Mouse (Mus musculus): Measurements from ENCODE around the gene Tbc1d10a. TPM values are rescaled to one million over a fixed set of nuclear protein-coding genes. Genes with fewer than 3 reads are reported as not detected.
A peak's percentile ranks its signal among the peaks of the same experiment; 100 is the strongest.

The Tbc1d10a gene
- total RNA-seq, 2 experiments from 2014 or later = 30.5 to 30.7 TPM

- no peak for DNase-seq (ENCODE audit: low spot score in 2 of 2)
Measured at GRCm38 (mm10) chr11:4235665-4236545, 49.3 kb downstream of the Tbc1d10a start, which contains the start of gene Osm. Osm (plus strand) TSS chr11:4236420.

- DNase-seq (ENCODE audit: low spot score in 2 of 2) = no peak
Measured at GRCm38 (mm10) chr11:4236546-4237067, 50.0 kb downstream of the Tbc1d10a start.

DNA sequence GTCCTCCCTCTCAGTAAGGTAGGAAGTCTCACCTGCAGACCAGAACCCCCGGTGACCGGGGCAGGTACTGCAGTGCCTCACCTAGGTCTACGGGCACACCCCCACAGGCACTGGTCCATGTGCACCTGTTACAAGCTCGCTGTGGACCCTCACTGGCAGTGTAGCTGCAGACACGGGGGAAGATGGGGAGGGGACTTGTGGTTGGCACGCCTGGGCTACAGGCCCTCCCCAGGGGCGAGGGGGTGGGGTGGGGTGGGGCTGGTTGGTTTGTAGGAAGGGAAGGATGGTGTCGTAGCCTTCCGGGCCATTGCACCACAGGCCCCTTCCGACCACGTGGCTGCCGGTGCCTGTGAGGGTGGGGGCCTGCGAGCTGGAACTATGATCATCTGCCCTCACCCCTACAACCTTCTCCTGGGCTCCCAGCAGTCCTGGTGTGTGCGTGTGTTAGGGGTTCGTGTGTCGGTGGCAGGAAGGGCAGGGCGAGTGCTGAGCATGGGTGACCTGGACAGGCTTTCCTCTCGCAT lies 50.9 kb downstream of the Tbc1d10a start:
- DNase-seq (ENCODE audit: low spot score in 2 of 2) = no peak

DNA sequence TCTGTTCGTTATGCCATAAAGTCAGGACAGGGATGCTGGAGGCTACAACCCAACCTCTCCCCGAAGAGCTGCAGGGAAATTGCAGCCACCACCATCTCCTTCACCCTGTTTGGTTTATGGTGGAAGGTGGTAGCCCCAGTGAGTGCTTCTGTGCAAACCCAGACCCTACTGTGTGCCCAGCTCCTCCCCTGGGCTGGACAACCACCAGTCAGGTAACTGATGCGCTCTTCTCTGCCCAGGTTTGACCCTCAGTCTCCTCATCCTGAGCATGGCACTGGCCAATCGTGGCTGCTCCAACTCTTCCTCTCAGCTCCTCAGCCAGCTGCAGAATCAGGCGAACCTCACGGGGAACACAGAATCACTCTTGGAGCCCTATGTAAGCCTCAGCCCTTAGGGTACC lies 51.6 kb downstream of the Tbc1d10a start:
- no peak for DNase-seq (ENCODE audit: low spot score in 2 of 2)

- no peak for DNase-seq (ENCODE audit: low spot score in 2 of 2)
Measured at GRCm38 (mm10) chr11:4239691-4240090, 53.1 kb downstream of the Tbc1d10a start.

GRCm38 (mm10) chr11:4240151-4240550 lies 53.6 kb downstream of the Tbc1d10a start:
- no peak for DNase-seq (ENCODE audit: low spot score in 2 of 2)

GRCm38 (mm10) chr11:4241180-4241579 lies 54.6 kb downstream of the Tbc1d10a start:
- DNase-seq (ENCODE audit: low spot score in 2 of 2) = no peak

GRCm38 (mm10) chr11:4246126-4246525 lies 59.5 kb downstream of the Tbc1d10a start:
- no peak for DNase-seq (ENCODE audit: low spot score in 2 of 2)

- DNase-seq (ENCODE audit: low spot score in 2 of 2) = no peak
Measured at GRCm38 (mm10) chr11:4246623-4247022, 60.0 kb downstream of the Tbc1d10a start.

DNA sequence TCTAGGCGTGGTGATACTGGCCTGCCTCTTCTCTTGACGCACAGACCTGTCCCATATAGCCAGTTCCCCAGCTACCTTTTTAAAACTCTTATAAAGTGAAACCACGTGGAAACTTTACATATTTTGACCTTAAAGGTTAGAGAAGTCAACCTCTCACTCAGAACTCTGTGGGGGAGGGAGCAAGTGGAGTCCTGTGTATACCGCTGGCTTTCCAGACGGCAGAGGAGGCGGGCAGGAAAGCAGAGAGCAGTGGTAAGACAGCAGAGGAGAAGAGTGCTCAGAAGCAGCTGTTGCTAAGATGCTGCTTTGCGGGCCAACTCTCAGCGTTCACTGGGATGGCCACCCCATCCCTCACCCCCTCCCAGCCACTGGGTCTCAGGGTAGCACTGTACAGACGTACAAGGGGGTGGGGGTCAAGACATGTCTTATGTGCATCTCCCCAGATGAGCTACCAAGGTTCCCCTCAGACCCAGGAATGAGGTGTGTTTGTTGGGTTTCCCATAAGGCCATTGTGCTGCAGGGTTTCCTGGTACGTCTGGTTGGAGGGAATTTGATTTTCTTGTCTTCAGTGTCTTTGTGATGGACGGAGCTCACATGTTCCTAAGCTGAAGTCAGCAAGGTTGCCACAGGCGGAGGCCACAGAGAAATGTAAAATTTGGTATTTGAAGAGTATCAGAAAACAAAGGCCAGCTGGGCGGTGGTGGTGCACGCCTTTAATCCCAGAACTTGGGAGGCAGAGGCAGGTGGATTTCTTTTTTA lies 60.8 kb downstream of the Tbc1d10a start:
- DNase-seq (ENCODE audit: low spot score in 2 of 2) = no peak

DNA sequence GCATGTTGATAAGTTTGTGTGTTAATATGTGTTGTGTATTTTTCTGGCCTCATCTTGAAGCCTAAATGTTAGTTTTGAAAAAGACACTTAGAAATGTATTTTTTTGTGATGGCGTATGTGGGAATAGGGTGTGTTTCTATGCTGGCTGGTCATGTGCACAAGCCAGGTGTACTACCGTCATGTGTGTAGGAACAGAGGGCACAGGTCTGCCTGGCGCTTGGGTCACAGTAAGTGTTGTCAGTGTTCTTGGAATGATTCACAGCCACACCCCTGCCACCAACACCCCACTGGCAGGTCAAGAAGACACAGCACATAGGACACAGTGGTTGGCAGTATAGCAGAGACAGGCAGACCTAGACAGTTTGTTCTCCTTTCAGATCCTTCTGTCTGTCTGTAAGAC lies 62.6 kb downstream of the Tbc1d10a start:
- DNase-seq (ENCODE audit: low spot score in 2 of 2) = no peak

DNA sequence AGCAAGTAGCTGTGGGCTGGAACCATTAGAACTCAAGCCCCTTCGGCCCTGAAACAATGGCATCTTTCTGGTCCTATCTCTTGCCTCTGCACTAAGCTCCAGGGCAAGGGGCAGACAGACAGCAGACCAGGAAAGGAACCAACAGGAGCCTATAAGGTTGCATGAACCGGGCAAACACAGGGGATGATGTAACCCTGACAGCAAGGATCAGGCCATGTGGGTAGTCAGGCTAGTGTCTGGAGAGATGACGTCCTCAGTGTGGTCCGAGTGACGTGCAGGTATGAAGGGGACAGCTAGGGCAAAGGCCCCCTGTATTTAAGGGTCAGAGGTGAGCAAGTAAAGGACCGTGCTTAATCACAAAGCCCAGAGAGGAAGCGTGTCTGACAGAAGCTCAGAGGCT lies 63.7 kb downstream of the Tbc1d10a start:
- no peak for DNase-seq (ENCODE audit: low spot score in 2 of 2)

DNA sequence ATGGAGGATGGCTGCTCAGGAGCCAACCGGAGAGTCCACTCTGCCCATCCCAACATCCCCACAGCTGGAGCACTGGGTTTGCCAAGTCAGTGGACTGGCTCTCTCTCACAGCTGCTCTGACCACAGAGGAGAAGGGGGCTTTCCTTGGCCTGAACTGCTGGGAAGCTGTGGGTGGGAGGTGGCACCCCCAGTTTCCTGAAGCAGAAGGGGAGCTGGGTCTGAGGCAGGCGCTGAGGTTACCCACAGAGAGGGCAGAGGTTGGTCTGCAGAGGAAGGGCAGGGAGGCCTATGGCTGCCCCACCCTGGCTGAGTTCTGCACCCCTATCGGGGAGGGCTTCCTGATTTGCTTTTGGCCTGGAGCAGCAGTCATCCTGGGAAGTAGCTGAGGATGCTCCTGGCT lies 64.8 kb downstream of the Tbc1d10a start:
- no peak for DNase-seq (ENCODE audit: low spot score in 2 of 2)

DNA sequence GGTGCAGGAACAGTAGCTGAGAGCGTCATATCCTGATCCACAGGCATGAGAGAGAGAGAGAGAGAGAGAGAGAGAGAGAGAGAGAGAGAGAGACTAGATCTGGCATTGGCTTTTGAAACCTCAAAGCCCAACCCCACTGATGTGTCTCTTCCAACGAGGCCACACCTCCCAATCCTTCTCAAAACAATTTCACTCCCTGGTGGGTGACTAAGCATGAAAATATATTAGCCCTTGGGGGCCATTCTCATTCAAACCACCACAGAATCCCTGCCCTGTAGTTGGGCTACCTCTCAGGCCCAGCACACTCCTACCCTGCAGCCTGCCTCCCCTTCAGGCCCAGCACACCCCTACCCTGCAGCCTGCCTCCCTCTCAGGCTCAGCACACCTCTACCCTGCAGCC lies 66.3 kb downstream of the Tbc1d10a start:
- no peak for DNase-seq (ENCODE audit: low spot score in 2 of 2)

- DNase-seq (ENCODE audit: low spot score in 2 of 2) = no peak
Measured at GRCm38 (mm10) chr11:4256846-4257607, 70.4 kb downstream of the Tbc1d10a start, which contains the start of gene Lif. Lif (plus strand) TSS chr11:4257557.

GRCm38 (mm10) chr11:4257756-4258155 lies 71.2 kb downstream of the Tbc1d10a start:
- no peak for DNase-seq (ENCODE audit: low spot score in 2 of 2)

GRCm38 (mm10) chr11:4258657-4259082 lies 72.1 kb downstream of the Tbc1d10a start:
- DNase-seq (ENCODE audit: low spot score in 2 of 2) = peak; percentile 80 to 83

- DNase-seq (ENCODE audit: low spot score in 2 of 2) = no peak
Measured at GRCm38 (mm10) chr11:4260463-4261187, 74.0 kb downstream of the Tbc1d10a start.

DNA sequence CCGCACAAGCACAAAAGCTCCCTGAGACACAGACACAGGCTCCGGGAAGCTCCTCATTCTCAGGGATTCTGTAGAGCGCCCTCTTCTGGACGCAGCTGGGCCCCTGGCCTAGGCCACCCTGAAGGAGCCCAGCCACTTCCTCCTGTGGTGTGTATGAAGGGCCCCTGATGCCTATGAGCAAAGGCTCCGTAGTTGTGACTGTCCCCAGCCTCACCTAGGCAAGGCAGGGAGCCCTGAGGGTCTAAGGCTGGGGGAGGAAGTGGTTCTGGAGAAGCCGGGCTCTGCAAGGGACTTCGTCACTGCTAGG lies 74.6 kb downstream of the Tbc1d10a start:
- peak; percentile 20 to 41 for DNase-seq (ENCODE audit: low spot score in 2 of 2)

DNA sequence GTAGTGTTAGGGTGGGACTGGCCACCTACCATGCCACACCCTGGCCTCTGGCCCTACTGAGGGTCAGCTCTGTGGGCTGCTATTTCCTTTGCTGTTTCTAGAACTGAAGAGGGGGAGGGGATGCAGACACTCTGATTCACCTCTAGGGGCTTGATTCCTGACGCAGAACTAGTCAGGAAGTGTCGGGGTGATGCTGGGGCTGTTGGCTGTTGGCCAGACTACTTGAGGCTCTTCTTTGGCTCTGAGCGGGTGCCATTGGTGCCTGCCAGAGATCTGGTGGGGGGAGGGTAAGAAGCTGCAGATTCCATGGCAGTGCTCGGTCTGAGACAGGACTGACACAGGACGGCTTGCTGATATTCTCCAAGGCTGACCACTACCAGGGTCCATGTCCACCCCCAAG lies 75.4 kb downstream of the Tbc1d10a start:
- no peak for DNase-seq (ENCODE audit: low spot score in 2 of 2)
